Mouse (Mus musculus) testis, adult 2 months (tissue): ENCODE data around the gene Gm8369.

Experiments used
- CTCF ChIP-seq: fragments of 200-500 bp; IDR thresholded peaks from 2 replicates; pipeline ENCODE4 v1.5.1; 2012; ENCODE audit warnings: low read depth, mild to moderate bottlenecking, inconsistent platforms, low read length, moderate library complexity; ENCODE audit not compliant: control insufficient read depth, insufficient read depth, insufficient replicate concordance
- POLR2A ChIP-seq: fragments of 200-500 bp; IDR thresholded peaks from 2 replicates; pipeline ENCODE4 v1.6.1; 2012; ENCODE audit warnings: low read depth, mild to moderate bottlenecking, inconsistent platforms, low read length, moderate library complexity; ENCODE audit not compliant: control insufficient read depth

GRCm38 (mm10) chr19:11516845-11517244, 31.1 kb downstream of the Gm8369 start:
- no peak for TF ChIP-seq CTCF
- no peak for TF ChIP-seq POLR2A
